Mouse (Mus musculus) layer of hippocampus, adult 18-20 months (tissue): Measurements from ENCODE around the gene Olfr157. TPM values are rescaled to one million over a fixed set of nuclear protein-coding genes. Genes with fewer than 3 reads are reported as not detected.
"Not testable (repeated sequence)": the region's sequence is repeated elsewhere in the genome, so short reads cannot be mapped to it uniquely, and the experiment has no call there.

Experiments used
- DNase-seq, 2 experiments: peaks; one replicate each; pipeline ENCODE4 v3.0.0; 2022; ENCODE audit warnings: low spot score in 2 of 2
- total RNA-seq, 2 experiments: library from RNA; stranded (reverse); gene quantifications; 2 replicates each; pipeline ENCODE4 v1.2.3; 2021

Olfr157 gene
- total RNA-seq, 2 experiments from 2014 or later: not detected

DNA sequence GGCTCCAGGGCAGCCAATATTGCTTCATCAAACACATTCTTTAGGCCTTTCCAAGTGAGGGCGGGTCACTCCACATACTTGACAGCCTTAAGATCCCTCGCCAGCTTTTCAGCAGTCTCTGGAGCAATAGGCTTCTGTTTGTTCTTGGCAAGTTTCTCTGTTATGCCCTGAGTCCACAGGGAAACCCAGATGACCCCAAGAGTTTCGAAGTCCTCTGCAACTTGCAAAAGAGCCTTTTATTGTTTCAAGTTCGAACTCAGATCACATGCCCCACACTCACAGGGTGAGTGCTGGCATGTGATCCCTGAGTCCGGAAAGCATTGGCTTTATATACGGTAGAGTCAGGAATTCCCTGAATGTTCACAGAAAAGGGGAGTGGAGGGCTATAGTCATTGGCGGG is 41.1 kb downstream of the Olfr157 start:
- DNase-seq: no peak

GRCm38 (mm10) chr4:43795844-43796243 is 44.2 kb downstream of the Olfr157 start:
- not testable (repeated sequence) for DNase-seq

DNA sequence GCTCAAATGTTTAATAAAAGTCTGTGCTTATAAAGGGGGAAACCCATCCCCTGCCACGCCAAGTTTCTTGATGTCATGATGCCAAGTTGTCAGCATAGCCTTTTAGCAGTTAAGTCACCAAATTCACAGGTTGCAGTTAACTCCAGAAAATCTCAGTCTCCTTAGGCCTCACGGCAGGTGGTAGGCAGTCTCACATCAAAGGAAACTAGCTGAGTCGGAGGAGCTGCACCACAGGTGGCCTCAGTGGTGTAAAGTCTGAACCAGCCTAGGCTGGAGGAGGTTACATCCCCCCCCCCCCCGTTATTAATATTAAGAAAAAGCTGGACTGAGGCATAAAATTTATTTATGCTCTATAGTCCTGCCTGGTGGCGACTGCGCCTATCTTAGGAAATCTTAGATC is 44.7 kb downstream of the Olfr157 start:
- DNase-seq: no peak

Other genes with a start within 250 kb of the Olfr157 start
- 10 to 100 TPM; 47.2 to 52.7 TPM for gene Npr2, start 208.3 kb downstream of the Olfr157 start, total RNA-seq
- gene Spag8, start 186.6 kb downstream of the Olfr157 start, total RNA-seq: 1 to 10 TPM; 1.4 to 2.3 TPM
- 10 to 100 TPM; 31.3 to 36.7 TPM for gene Hint2, start 183.7 kb downstream of the Olfr157 start, total RNA-seq
- gene Tmem8b, start 171.2 kb downstream of the Olfr157 start, total RNA-seq: 10 to 100 TPM; 68.2 to 72.1 TPM
- gene Fam221b, start 171.1 kb downstream of the Olfr157 start, total RNA-seq: 1 to 10 TPM; 1.5 to 1.8 TPM
- gene Olfr70, start 139.4 kb downstream of the Olfr157 start, total RNA-seq: not detected
- not detected for gene Olfr71, start 129.9 kb downstream of the Olfr157 start, total RNA-seq
- 1 to 10 TPM in 1 of 2 experiments, under 1 TPM in 1; 0.79 to 1.6 TPM for gene Hrct1, start 113.0 kb downstream of the Olfr157 start, total RNA-seq
- 1 to 10 TPM in 1 of 2 experiments, under 1 TPM in 1; 0.58 to 1.3 TPM for gene Spaar, start 110.2 kb downstream of the Olfr157 start, total RNA-seq
- not detected for gene Olfr159, start 69.2 kb downstream of the Olfr157 start, total RNA-seq
- gene Olfr156, start 16.3 kb downstream of the Olfr157 start, total RNA-seq: not detected
- not detected for gene Olfr155, start 11.4 kb upstream of the Olfr157 start, total RNA-seq
- gene Reck, start 35.3 kb upstream of the Olfr157 start, total RNA-seq: 1 to 10 TPM; 6.0 to 6.2 TPM
- gene Glipr2, start 117.2 kb upstream of the Olfr157 start, total RNA-seq: 1 to 10 TPM; 3.3 to 4.0 TPM
- not detected for gene Ccin, start 143.3 kb upstream of the Olfr157 start, total RNA-seq
- gene Clta, start 164.3 kb upstream of the Olfr157 start, total RNA-seq: 100 to 1,000 TPM; 284 to 304 TPM
- 10 to 100 TPM; 49.7 to 53.1 TPM for gene Gne, start 244.0 kb upstream of the Olfr157 start, total RNA-seq